Mouse (Mus musculus): ENCODE measurements at regions not wholly inside any gene's neighbourhood (a gene's known extent, or its start where the extent isn't known, plus 50 kb on each side); places are given as distances from the start of the nearest gene placed in this dataset.

GRCm38 (mm10) chr15:38129861-38130631 lies 704.7 kb downstream of the 4930447A16Rik start:
- no peak for TF ChIP-seq CTCF (IDR thresholded peaks at IDR 0.05; ENCODE audit: low read depth)
- TF ChIP-seq EP300 (IDR thresholded peaks at IDR 0.05; ENCODE audit: low read depth): no peak
